Mouse (Mus musculus): ENCODE measurements at regions not wholly inside any gene's neighbourhood (a gene's known extent, or its start where the extent isn't known, plus 50 kb on each side); places are given as distances from the start of the nearest gene placed in this dataset.
A peak's percentile ranks its signal among the peaks of the same experiment; 100 is the strongest.

DNA sequence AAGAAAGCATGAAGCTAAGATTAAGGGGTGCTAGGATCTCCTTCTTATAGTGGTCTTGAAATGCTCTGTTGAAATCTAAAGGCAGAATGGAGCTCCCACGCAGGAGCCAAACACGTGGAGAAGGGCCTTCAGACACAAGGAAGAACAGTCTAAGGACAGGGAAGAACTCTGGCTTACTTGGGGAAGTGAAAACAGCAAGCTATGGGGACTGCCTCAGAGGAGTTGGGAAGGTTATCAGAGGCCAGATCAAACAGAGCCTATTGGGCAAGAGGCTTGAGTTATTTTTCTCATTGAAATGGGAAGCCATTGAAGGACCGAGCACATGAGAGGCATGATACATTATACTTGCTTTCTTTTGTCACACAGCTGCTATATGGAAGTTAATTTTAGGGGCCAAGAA, 181.9 kb downstream of the Gm826 start:
- Histone ChIP-seq H3K9me3 (ENCODE audit: control insufficient read depth, low read length) (no peaks in the 10 kb centered on the region), H3K36me3 (ENCODE audit: control insufficient read depth, insufficient read depth, low read length) (no peaks in the 10 kb centered on the region), H3K9ac (ENCODE audit: low read length) (no peak overlapping the region), H3K27me3 (ENCODE audit: control insufficient read depth, insufficient read depth, low read length) (no peaks in the 10 kb centered on the region), H3K4me3 (ENCODE audit: low read depth, low read length) (no peak overlapping the region), H3K4me1 (replicated peaks; ENCODE audit: control insufficient read depth, insufficient read depth, low read length) (no peaks in the 10 kb centered on the region), H3K4me2 (ENCODE audit: low read depth, low read length, severe bottlenecking) (no peak overlapping the region), H3K27ac (ENCODE audit: low read depth, low read length) (no peak overlapping the region)
- ATAC-seq (replicated peaks; ENCODE audit: low FRiP score) = no peak
- no peak for DNase-seq (ENCODE audit: low spot score)
- 88% methylated on average over 3 of the region's 3 CpGs for WGBS

GRCm38 (mm10) chr2:160148936-160149335, 185.0 kb downstream of the Gm826 start:
- ATAC-seq (replicated peaks; ENCODE audit: low FRiP score) (no peak), DNase-seq (ENCODE audit: low spot score) (no peak)
- 87% methylated on average over 3 of the region's 3 CpGs for WGBS
- H3K4me1 ChIP-seq (replicated peaks; ENCODE audit: control insufficient read depth, insufficient read depth, low read length) = no peaks in the 10 kb centered on the region
- no peak overlapping the region for H3K4me2 ChIP-seq (ENCODE audit: low read depth, low read length, severe bottlenecking)
- H3K4me3 ChIP-seq (ENCODE audit: low read depth, low read length) = no peak overlapping the region
- no peak overlapping the region for H3K9ac ChIP-seq (ENCODE audit: low read length)
- no peak overlapping the region for H3K27ac ChIP-seq (ENCODE audit: low read depth, low read length)
- no peaks in the 10 kb centered on the region for H3K27me3 ChIP-seq (ENCODE audit: control insufficient read depth, insufficient read depth, low read length)
- no peaks in the 10 kb centered on the region for H3K9me3 ChIP-seq (ENCODE audit: control insufficient read depth, low read length)
- H3K36me3 ChIP-seq (ENCODE audit: control insufficient read depth, insufficient read depth, low read length) = no peaks in the 10 kb centered on the region

GRCm38 (mm10) chr2:160148516-160148915, 185.4 kb downstream of the Gm826 start:
- no peaks in the 10 kb centered on the region for H3K4me1 ChIP-seq (replicated peaks; ENCODE audit: control insufficient read depth, insufficient read depth, low read length)
- no peak overlapping the region for H3K9ac ChIP-seq (ENCODE audit: low read length)
- no peaks in the 10 kb centered on the region for H3K27me3 ChIP-seq (ENCODE audit: control insufficient read depth, insufficient read depth, low read length)
- DNase-seq (ENCODE audit: low spot score) = no peak
- H3K27ac ChIP-seq (ENCODE audit: low read depth, low read length) = no peak overlapping the region
- no peak overlapping the region for H3K4me2 ChIP-seq (ENCODE audit: low read depth, low read length, severe bottlenecking)
- 78% methylated on average over 10 of the region's 10 CpGs for WGBS
- no peak for ATAC-seq (replicated peaks; ENCODE audit: low FRiP score)
- no peaks in the 10 kb centered on the region for H3K36me3 ChIP-seq (ENCODE audit: control insufficient read depth, insufficient read depth, low read length)
- H3K9me3 ChIP-seq (ENCODE audit: control insufficient read depth, low read length) = no peaks in the 10 kb centered on the region
- no peak overlapping the region for H3K4me3 ChIP-seq (ENCODE audit: low read depth, low read length)

DNA sequence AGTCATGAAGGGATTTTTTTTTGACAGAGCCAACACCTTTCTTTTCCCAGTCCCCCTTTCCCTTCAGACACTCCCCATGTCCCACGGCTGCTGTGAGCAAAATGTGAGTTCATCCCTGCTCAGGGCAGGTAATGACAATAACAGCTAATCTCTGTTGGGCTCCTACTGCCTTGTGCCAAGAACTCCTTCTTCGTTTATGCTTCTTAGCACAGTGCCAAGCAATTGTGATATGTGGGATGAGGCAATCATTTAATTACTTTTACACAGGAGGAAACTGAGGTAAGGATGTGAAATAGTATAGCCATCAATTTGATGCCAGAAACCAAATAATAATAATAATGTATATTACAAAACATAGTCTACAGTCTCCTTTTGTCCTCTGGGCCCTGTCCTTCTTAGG, 185.9 kb downstream of the Gm826 start:
- WGBS = 76% methylated on average over 2 of the region's 2 CpGs
- Histone ChIP-seq H3K4me2 (ENCODE audit: low read depth, low read length, severe bottlenecking) (no peak overlapping the region), H3K27me3 (ENCODE audit: control insufficient read depth, insufficient read depth, low read length) (no peaks in the 10 kb centered on the region), H3K9me3 (ENCODE audit: control insufficient read depth, low read length) (no peaks in the 10 kb centered on the region), H3K4me1 (replicated peaks; ENCODE audit: control insufficient read depth, insufficient read depth, low read length) (no peaks in the 10 kb centered on the region), H3K4me3 (ENCODE audit: low read depth, low read length) (no peak overlapping the region), H3K9ac (ENCODE audit: low read length) (no peak overlapping the region), H3K36me3 (ENCODE audit: control insufficient read depth, insufficient read depth, low read length) (no peaks in the 10 kb centered on the region), H3K27ac (ENCODE audit: low read depth, low read length) (no peak overlapping the region)
- DNase-seq (ENCODE audit: low spot score) (no peak), ATAC-seq (replicated peaks; ENCODE audit: low FRiP score) (no peak)

GRCm38 (mm10) chr2:160140166-160140740, 193.7 kb downstream of the Gm826 start:
- Histone ChIP-seq H3K27me3 (ENCODE audit: control insufficient read depth, insufficient read depth, low read length) (no peaks in the 10 kb centered on the region), H3K4me1 (replicated peaks; ENCODE audit: control insufficient read depth, insufficient read depth, low read length) (no peaks in the 10 kb centered on the region), H3K4me2 (ENCODE audit: low read depth, low read length, severe bottlenecking) (no peak overlapping the region), H3K4me3 (ENCODE audit: low read depth, low read length) (no peak overlapping the region), H3K9me3 (ENCODE audit: control insufficient read depth, low read length) (no peaks in the 10 kb centered on the region), H3K9ac (ENCODE audit: low read length) (no peak overlapping the region), H3K36me3 (ENCODE audit: control insufficient read depth, insufficient read depth, low read length) (no peaks in the 10 kb centered on the region), H3K27ac (ENCODE audit: low read depth, low read length) (no peak overlapping the region)
- ATAC-seq (replicated peaks; ENCODE audit: low FRiP score) (no peak), DNase-seq (ENCODE audit: low spot score) (no peak)
- WGBS = 84% methylated on average over 4 of the region's 4 CpGs

DNA sequence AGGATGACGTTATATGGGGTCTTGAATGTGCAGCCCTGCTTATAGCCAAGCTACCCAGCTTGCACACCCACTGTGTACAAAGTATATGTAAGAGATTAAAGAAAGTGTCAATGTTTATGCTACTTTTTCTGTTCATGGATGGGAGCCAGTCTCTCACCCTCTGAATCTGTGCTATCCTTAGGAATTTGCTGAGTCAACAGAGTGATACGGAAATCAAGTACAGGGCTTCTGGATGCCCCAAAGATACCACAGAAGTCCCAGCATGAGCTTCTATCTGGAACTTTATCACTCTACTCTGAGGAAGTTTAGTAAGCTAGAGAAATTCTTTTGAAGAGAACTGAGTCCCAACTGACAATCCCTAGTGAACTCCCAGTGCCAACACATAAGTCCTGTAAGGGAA, 195.9 kb downstream of the Gm826 start:
- no peaks in the 10 kb centered on the region for H3K27me3 ChIP-seq (ENCODE audit: control insufficient read depth, insufficient read depth, low read length)
- H3K9ac ChIP-seq (ENCODE audit: low read length) = no peak overlapping the region
- no peak overlapping the region for H3K27ac ChIP-seq (ENCODE audit: low read depth, low read length)
- H3K4me3 ChIP-seq (ENCODE audit: low read depth, low read length) = no peak overlapping the region
- H3K9me3 ChIP-seq (ENCODE audit: control insufficient read depth, low read length) = no peaks in the 10 kb centered on the region
- 84% methylated on average over 2 of the region's 2 CpGs for WGBS
- H3K4me2 ChIP-seq (ENCODE audit: low read depth, low read length, severe bottlenecking) = no peak overlapping the region
- DNase-seq (ENCODE audit: low spot score) = no peak
- ATAC-seq (replicated peaks; ENCODE audit: low FRiP score) = no peak
- H3K4me1 ChIP-seq (replicated peaks; ENCODE audit: control insufficient read depth, insufficient read depth, low read length) = no peaks in the 10 kb centered on the region
- H3K36me3 ChIP-seq (ENCODE audit: control insufficient read depth, insufficient read depth, low read length) = no peaks in the 10 kb centered on the region

- Histone ChIP-seq H3K9me3 (ENCODE audit: control insufficient read depth, low read length) (no peaks in the 10 kb centered on the region), H3K4me3 (ENCODE audit: low read depth, low read length) (no peak overlapping the region), H3K4me2 (ENCODE audit: low read depth, low read length, severe bottlenecking) (no peak overlapping the region), H3K27me3 (ENCODE audit: control insufficient read depth, insufficient read depth, low read length) (no peaks in the 10 kb centered on the region), H3K9ac (ENCODE audit: low read length) (no peak overlapping the region), H3K27ac (ENCODE audit: low read depth, low read length) (no peak overlapping the region), H3K4me1 (replicated peaks; ENCODE audit: control insufficient read depth, insufficient read depth, low read length) (no peaks in the 10 kb centered on the region), H3K36me3 (ENCODE audit: control insufficient read depth, insufficient read depth, low read length) (no peaks in the 10 kb centered on the region)
- WGBS = 18% methylated on average over 2 of the region's 2 CpGs
- ATAC-seq (replicated peaks; ENCODE audit: low FRiP score) (peak; percentile 46; the same call in 1 of the 2 replicates), DNase-seq (ENCODE audit: low spot score) (no peak)
Observed at GRCm38 (mm10) chr2:160131797-160132196, 202.2 kb downstream of the Gm826 start.

- no peaks in the 10 kb centered on the region for H3K9me3 ChIP-seq (ENCODE audit: control insufficient read depth, low read length)
- H3K9ac ChIP-seq (ENCODE audit: low read length) = no peak overlapping the region
- no peaks in the 10 kb centered on the region for H3K27me3 ChIP-seq (ENCODE audit: control insufficient read depth, insufficient read depth, low read length)
- 46% methylated on average over 2 of the region's 2 CpGs for WGBS
- no peak overlapping the region for H3K4me2 ChIP-seq (ENCODE audit: low read depth, low read length, severe bottlenecking)
- H3K27ac ChIP-seq (ENCODE audit: low read depth, low read length) = no peak overlapping the region
- no peaks in the 10 kb centered on the region for H3K36me3 ChIP-seq (ENCODE audit: control insufficient read depth, insufficient read depth, low read length)
- H3K4me3 ChIP-seq (ENCODE audit: low read depth, low read length) = no peak overlapping the region
- DNase-seq (ENCODE audit: low spot score) (no peak), ATAC-seq (replicated peaks; ENCODE audit: low FRiP score) (no peak)
- H3K4me1 ChIP-seq (replicated peaks; ENCODE audit: control insufficient read depth, insufficient read depth, low read length) = no peaks in the 10 kb centered on the region
Observed at GRCm38 (mm10) chr2:160131386-160131785, 202.6 kb downstream of the Gm826 start.

- no peak overlapping the region for H3K4me2 ChIP-seq (ENCODE audit: low read depth, low read length, severe bottlenecking)
- H3K4me1 ChIP-seq (replicated peaks; ENCODE audit: control insufficient read depth, insufficient read depth, low read length) = no peaks in the 10 kb centered on the region
- H3K27me3 ChIP-seq (ENCODE audit: control insufficient read depth, insufficient read depth, low read length) = no peaks in the 10 kb centered on the region
- ATAC-seq (replicated peaks; ENCODE audit: low FRiP score) (no peak), DNase-seq (ENCODE audit: low spot score) (no peak)
- H3K9ac ChIP-seq (ENCODE audit: low read length) = no peak overlapping the region
- H3K4me3 ChIP-seq (ENCODE audit: low read depth, low read length) = no peak overlapping the region
- H3K27ac ChIP-seq (ENCODE audit: low read depth, low read length) = no peak overlapping the region
- no peaks in the 10 kb centered on the region for H3K9me3 ChIP-seq (ENCODE audit: control insufficient read depth, low read length)
- no peaks in the 10 kb centered on the region for H3K36me3 ChIP-seq (ENCODE audit: control insufficient read depth, insufficient read depth, low read length)
Observed at GRCm38 (mm10) chr2:160117148-160117547, 216.8 kb downstream of the Gm826 start.

All from forebrain, embryonic 11.5 days (tissue).